Mouse (Mus musculus) ES-Bruce4 (cell line): ENCODE data around the gene Tnfrsf13b.

Source experiments
- CTCF ChIP-seq: IDR thresholded peaks from one replicate; pipeline ENCODE4 v1.8.1; 2011; ENCODE audit warnings: low read depth, low read length
- EP300 ChIP-seq: IDR thresholded peaks from 2 replicates; pipeline ENCODE4 v1.6.1; 2011; ENCODE audit warnings: low read depth, low read length; ENCODE audit not compliant: insufficient read depth

DNA sequence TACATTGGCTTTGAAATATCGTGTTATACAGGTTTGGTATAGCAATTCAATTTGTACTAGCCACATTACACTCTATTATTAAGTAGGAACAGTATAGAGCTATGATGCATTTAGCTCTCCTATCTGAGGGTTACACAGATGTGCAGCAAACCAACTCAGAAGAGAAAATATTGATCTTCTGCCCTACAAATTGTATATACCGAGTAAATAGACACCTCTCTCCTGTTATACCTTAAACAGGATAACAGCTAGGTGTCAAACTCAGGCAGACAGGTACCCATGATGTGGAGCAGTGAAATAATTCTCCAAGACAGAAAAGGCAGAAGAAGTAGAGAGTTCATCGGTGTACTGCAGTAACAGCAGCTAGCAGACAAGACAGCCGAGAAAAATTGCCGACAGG is 49.2 kb downstream of the Tnfrsf13b start:
- TF ChIP-seq CTCF (no peak), EP300 (no peak)
